Mouse (Mus musculus) ZHBTc4 (cell line): ENCODE measurements around the gene Isca2.

Experiments used
- DNase-seq: peaks from one replicate; pipeline ENCODE4 v3.0.0-alpha.2; 2011; ENCODE audit warnings: low read depth, low spot score

The Isca2 gene

DNA sequence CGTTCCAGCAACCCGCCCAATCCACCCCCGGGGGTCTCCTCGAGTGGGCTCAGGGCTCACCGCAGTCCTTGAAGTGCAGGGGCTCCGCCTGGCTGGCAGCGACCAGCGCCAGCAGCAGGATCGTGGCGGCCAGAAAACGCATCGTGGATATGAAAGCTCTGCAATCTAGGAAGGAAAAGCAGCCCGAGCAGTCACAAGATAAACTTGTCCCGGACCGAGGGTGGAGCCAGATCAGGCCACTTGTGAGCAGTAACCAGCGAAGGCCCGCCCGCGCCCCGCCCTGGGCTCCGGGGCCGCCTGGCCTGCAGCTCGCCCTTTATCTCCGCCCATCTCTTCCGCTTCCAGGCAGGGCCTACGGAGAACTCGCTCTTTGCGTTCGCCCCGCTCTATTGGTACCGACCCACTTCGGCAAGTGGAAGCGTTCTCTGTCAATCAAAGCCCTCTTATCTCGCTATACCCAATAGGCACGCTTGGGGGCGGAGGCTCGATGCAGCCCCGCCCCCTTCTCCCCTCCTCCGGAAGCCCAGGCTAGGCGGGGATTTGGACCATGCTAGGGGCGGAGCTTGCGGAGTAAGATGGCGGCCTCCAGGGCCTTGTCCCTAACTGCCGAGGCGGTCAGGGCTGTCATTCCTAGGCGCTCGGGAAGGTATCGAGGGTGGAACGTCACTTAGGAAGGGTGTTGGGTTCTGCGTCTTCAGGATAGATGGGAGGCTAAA is at the start of gene Isca2, which contains the start of gene Npc2:
Gene Isca2 (plus strand): TSS at position 526 of the 716 bp plus-strand sequence.
Gene Npc2 (minus strand): TSS at position 427 of the 716 bp plus-strand sequence.
- DNase-seq, result peak; percentile 100

DNA sequence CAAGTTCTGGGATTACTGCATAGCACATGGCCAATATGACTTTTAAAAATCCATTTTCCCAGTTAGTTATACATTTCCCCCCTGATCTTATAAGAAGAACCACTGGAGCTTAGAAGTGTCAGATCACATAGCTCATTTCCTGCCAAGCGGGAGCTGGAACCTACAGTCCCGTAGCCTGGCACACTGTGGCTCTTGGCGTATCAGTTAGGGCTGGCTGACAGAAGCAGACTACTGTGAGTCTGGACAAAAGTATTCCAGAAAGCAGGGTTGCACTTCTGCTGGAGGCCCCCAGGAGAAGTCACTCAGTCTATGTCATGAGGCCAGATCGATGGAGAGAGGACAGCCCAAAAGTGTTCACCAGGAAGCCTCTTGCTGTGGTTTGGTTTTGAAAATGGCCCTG is 46.7 kb upstream of the Isca2 start:
- DNase-seq, result no peak

DNA sequence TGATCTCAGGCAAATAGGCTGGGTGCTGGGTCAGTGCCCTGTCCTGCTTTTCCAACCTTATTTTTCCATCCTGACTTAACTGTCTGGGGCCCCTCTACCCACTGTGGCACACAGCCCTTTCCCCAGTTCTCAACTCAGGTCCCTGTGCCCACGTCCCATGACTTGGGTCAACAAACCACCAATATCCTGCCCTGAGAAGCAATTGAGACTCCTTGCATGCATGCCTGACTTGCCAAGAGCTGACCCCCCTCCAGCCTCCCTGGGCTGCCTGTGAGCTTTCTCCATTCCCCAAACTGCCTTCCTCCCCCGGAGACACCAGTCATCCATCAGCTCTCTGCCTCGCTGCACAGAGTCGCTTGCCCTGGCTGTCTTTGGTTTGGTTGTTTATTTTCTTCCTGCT is 46.1 kb upstream of the Isca2 start:
- DNase-seq, result no peak

DNA sequence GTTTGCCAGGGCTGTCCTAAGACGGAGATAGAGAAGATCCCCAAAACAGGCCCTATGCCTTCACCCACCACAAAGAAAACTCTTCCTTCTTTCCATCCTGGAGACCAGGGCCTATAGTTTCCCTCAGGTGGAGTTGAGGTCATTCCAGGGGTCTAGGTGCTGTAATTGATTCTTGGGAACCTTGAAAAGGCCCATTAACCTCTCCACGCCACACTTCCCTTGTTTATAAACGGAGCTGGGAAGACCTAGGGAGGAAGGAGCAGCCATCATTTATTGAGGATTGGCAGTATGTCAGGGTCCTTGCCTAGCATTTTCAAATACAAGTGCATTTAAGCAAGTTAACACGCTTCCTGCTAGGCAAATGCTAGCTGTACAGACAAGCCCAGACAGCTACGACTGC is 45.6 kb upstream of the Isca2 start:
- DNase-seq, result no peak

DNA sequence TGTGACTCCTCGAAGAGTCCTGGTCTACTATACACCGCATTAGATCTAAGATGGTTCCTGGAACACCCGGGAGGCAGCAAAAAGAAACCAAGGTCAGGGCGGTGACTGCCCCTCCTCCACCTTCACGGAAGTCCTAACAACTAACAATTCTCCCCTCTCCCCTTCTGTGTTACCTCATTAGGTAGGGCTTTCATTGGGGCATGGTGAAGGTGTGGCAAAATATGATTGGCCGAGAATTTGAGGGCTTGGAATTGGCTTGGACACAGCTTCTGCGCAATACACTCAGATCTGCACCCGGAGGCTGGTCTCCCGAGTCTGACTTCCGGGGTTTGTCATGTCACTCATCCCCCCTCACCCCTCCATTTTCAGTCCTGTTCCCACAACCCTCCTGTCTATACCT is 44.6 kb upstream of the Isca2 start:
- peak; percentile 80 for DNase-seq

DNA sequence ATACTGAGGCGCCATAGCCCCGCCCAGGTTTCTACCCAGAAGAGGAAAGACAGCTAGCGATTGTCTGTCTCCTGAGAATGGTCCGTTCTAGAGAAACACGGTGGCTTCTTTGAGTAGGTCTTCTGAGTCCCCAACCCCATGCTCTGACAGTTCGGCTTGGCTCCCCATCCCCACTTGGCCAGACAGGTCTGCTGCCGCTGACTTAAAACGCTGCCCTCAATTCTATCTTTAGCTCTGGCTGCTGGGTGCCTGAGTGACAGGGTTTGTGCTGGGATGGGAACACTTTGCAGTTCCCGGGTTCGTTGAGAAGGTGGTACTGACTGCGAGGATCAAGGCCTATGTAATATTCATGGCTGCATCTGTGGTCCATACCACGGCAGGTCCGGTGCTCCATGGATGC is 39.7 kb upstream of the Isca2 start:
- DNase-seq, result no peak

DNA sequence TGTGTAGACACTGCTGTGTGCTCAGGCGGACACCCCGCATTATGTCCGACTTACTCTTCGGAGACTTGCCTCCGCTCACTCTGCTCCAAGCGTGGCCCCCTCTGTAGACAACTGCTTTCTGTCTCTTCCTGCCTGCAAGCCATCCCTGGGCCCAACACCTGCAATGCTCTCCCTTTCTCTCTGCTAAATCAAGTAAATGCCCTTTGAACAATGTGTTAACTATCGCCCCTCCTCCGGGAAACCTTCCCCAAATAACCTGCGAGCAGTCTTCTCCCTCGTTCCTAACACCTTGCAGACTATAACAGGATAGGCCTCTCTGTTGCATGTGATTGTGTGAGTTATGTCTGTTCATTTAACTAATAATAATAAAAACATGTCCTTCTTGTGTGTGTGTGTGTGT is 29.6 kb upstream of the Isca2 start:
- DNase-seq, result no peak

DNA sequence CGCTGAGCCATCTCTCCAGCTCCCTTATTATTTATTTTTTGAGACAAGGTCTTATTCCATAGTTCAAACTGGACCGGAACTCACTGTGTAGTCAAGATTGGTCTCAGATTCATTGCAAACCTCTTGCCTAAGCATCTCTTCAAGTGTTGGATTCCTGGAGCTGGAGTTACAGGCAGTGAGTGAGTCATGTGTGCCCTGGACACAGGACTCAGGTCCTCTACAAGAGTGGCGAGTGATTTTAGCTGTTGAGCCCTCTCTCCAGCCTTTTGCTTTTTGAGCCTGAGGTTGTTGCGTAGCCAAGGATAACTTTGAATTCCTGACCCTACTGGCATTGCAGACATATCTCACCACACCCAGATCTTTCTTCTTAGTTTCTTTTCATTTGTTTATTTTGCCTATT is 27.4 kb upstream of the Isca2 start:
- no peak for DNase-seq

DNA sequence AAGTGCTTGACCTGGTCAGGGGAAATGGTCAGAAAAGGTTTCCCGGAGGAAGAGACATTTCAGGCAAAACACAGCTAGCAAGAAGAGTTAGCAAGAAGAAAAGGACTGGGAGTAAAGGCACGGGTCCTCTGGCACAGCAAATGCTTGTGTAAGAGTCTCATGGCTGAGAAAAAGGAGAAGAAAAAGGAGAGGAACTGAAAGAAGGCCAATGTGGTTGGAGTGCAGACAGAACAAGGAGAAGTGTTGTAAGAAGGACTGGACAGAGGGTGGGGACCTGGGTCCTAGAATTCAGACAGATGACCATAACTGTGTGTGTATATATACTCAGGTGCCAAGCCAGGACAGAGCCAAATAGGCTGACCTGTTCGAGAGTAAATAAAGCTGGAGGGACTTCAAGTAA is 24.9 kb upstream of the Isca2 start:
- DNase-seq, result no peak

DNA sequence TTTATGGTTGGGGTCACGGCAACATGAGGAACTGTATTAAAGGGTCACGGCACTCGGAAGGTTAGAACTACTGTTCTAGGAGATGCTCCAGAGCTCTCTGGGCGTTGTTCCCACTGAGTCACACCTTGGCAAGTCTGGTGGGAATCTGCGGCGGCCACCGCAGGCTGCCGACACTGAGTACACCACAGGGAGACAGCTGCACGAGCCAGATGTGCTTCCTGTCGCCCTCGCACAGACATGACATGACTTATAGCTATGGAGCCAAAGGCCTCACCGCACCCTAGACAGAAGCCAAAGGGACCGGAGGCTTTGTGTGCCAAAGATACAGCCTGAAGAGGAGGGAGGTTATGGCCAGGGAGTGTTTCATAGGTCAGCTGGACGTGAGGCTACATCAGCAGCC is 22.4 kb upstream of the Isca2 start:
- no peak for DNase-seq

DNA sequence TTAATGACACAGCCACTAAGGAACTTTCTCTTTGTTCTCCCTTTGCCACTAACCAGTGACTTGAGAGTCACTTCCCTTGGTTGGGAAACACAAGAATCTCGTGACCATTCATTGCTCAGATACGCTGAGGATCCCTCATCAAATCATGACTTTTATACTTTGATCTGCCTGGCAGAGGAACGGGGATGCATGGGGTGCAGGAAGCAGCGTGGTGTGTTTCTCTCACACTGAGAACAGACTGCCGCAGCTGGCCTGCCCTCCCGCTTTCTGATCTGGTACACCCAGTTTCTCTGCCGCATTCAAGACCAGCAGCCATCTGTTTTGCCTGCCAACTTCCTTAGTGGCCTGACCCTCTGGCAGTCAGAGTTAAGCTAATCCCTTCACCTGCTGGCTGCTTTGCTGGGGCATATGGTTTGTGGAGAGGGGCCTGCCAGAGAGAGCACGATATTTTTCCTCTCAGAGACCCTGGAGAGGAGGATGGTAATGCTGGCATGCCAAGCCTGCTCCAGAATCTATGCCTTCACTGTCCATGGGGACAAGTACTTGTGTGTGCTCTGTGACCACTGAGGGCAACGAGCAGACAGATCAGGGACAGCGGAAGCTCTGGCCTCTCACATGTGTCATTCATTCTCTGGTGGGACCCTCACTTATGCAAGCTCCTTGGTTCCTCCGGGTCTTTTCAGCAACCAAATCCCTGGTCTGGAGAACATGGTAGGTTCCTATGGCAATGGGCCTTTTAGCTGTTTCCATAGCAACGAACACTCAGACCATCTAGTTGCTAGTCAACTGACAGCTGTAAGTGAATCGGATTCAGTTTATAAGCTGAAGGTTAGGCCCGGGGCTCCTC is 20.7 kb upstream of the Isca2 start:
- DNase-seq, result no peak

DNA sequence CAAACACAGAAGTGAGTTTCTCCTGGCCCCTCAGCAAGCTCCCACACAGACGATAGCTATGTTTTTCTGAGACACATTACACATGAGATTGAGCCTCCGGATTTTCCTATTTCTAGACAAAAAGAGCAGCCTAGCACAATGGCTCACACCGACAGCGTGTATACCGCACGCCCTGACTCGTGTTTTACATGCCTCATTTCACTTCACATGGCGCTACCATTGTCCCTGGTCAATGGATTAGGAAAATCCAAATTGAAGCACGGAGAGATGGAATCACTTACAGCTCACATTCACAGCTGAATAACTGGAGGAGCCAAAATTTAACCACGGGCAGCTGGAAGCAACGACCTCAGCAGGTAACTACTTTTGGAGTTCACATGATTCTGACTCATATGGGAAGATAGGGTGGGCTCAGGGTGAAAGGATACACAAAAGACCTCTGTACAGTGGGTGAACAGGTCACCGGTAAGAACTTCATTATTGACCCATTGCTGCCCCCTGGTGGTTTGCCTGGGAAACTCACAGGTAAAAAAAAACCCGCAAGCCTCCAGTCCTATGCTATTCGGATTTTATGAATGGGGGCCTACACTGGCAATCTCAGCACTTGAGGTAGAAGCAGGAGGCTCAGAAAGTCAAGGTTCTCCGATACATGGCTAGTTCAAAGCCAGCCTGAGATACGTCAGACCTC is 17.9 kb upstream of the Isca2 start:
- peak; percentile 64 for DNase-seq

DNA sequence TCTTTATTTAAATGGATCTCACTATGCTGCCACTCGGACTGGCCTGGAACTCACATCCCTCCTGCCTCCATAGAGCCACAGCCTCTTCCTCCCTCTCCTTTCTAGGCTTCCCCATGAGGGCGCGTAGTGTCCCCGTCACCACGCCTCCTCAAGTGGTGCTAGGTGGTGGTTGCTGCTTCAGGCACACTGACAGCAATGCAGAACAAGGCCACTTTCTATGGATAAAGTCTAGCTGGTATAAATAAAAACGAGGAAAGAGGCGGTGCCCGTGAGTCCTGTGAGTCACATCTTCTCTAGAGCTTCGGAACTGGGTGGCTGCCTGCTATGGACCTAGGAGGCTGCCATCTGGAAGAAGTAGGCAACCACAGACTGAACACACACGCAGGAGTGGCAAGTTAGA is 17.0 kb upstream of the Isca2 start:
- DNase-seq, result no peak

DNA sequence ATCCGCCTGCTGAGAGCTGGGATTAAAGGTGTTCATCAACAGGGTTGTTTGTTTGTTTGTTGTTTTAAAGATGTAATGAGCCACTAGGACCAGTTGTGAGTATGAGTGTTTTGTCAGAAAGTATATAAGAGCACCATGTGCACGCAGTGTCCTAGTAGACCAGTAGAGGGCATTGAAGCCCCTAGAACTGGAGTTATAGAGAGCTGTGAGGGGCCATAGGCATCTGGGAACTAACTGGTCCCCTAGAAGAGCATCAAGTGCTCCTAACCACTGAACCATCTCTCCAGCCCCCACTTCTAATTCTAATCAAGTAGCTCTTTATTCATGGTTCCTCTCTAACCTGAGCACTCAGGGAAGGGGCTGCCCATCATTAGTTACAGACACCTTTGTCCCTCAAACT is 14.0 kb upstream of the Isca2 start:
- no peak for DNase-seq

DNA sequence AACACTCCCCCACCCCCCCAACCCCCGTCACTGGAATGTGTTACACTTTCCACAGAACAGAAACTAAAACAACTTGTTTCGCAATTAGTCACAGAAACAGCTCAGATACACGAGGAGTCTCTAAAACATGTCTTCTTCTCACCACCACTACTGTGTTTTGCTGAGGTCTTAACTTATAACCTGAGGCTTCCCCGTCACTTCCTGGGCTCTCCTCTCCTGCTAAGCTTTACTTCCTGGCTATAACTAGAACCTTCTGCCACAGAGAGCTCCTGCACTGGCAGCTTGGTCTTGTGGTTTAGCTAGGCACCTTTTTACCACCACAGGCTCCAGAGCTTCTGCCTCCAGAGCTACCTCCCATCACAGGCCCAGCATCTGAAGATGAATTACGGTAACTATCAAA is 10.5 kb upstream of the Isca2 start:
- DNase-seq, result no peak

DNA sequence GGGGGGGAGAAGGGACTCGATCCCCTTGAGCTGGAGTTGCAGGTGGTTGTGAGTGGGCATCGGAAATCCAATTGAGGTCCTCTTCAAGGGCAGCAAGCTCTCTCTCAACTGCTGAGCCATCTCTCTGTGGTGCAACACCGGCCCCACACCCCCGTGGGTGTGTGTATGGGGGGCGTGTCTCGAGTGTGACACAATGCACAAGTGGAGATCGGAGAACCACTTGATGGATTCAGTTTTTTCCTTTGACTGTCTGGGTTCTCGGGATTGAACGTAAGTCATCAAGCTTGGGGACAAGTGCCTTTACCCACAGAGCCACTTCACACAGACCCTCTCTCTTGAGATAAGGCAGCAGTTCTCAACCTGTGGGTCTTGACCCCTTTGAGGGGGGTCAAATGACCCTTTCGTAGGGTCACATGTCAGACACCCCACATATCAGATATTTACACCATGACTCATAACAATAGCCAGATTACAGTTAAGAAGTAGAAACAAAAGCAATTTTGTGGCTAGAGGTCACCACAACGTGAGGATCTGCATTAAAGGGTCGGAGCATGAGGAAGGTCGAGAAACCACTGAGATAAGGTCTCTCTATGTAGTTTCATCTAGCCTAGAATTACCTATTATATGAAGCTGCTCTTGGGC is 9.4 kb upstream of the Isca2 start:
- no peak for DNase-seq

DNA sequence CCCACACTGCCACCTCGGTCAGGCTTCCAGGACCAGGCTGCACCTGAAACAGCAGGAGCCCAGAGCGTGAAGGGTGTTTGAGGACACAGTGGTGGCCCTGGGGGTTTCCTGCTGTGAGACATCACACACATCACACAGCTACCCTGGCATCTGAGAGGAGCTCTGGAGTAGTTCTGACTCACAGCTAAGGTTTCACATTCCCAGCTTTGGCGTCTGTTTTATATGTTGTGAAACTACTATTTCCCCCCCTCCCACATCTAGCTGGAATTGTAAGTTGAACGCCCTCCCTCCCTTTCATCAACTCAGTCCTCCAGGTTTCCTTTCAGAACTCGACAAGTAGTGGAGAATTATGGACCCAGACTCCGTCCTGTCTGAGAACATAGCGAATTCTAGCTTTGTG is 8.3 kb upstream of the Isca2 start:
- DNase-seq, result no peak

DNA sequence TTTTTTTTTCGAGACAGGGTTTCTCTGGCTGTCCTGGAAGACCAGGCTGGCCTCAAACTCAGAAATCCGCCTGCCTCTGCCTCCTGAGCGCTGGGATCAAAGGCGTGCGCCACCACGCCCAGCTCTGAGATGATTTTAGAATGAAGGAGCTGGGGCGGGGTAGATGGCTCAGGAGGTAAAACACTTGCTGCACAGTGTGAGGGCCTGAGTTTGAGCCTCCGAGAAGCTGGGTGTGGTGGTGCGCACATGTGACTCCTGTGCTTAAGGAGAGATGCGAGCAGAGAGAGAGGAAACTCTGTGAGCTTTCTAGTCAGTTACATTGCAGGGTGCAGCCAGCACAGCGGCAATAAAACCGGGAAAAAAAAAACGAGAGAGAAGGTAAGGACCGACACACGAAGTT is 7.5 kb upstream of the Isca2 start:
- DNase-seq, result peak; percentile 94

DNA sequence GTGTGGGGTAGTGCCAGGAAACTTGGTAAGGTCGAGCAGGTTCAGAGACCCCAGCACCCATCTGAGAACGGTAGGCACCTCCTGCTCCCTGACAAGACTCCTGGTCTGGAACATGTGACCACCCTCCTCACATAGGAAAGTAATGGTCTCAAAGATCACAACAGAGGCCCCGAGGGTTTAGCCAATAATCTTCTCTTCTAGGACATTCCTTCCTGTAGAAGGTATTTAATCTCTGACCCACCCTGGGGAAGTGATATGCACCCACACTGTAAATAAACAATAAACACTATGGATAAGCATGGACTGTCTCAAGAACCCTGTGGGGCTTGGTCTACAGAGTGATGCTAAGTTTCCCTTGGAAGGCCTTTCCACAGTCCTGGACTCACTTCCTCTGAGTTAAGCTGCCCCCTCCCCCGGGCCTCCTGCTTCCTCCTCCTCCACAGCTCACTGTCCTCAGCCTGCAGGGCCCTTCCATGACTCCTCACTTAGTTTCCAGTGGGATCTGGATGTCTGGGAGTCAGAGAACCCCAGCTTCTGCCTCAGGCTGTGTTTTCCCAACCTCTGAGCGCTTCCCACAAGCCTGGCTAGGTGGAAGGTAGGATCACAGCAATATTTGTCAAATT is 6.8 kb upstream of the Isca2 start:
- no peak for DNase-seq

DNA sequence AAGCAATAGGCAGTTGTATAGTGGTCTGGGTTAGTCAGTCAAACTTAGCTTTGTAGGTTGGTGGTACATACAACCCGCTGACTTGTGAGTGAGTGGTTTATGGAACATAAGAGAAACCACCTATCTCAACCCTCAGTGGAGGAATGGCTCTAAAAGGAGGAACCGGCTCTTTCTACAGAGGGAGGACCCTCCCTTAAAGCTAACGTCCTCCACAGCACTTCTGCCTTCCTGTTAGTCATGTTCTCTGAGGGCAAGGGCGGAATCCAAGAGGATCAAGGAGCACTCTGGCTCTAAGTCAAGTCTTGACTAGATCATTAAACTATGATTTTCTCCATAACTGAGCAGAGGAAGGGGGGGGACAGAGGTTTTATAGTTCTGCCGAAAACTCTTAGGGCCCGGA is 5.5 kb upstream of the Isca2 start:
- no peak for DNase-seq

DNA sequence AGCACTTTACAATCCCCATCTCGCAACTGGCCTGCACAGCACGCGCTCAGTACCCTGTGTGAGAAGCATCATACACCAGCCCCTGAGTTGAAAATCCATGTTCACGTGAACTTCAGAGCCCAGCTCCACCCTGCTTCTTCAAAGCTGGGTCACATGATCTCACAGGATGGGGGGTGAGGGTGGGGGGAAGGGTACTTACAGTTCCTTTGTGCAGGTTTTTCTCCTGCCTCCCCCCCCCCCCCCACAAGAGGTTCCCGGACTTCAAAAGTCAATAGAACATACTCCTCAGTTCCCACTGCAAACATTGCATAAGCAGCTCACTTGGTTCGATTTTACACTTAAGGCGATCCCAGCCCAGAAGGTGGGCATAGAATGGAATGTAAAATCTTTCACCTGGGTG is 3.4 kb upstream of the Isca2 start:
- no peak for DNase-seq
